Mouse (Mus musculus) midbrain, postnatal 0 days (tissue): Measurements from ENCODE around the gene Itpka. TPM values are rescaled to one million over a fixed set of nuclear protein-coding genes. Genes with fewer than 3 reads are reported as not detected.

ENCODE experiments used
- ATAC-seq: fragments of 200-750 bp; cut with Nextera tagmentation; 2 replicates; pipeline ENCODE4 v1.8.0; 2017; ENCODE audit warnings: moderate number of reproducible peaks, mild to moderate bottlenecking, moderate TSS enrichment, moderate library complexity; ENCODE audit not compliant: low FRiP score
- DNase-seq: peaks from one replicate; pipeline ENCODE4 v3.0.0-alpha.2; 2015; ENCODE audit warnings: low spot score
- H3K27ac ChIP-seq: fragments of 300-500 bp; sonication (generic); 2 replicates; pipeline ENCODE4 v1.5.1; 2014; ENCODE audit warnings: low read depth, mild to moderate bottlenecking, low read length, mixed read lengths
- H3K27me3 ChIP-seq: fragments of 300-500 bp; sonication (generic); 2 replicates; pipeline ENCODE4 v1.6.1; 2014; ENCODE audit warnings: low read length, control low read depth, mixed read lengths; ENCODE audit not compliant: insufficient read depth
- H3K36me3 ChIP-seq: fragments of 300-500 bp; sonication (generic); 2 replicates; pipeline ENCODE4 v1.6.1; 2014; ENCODE audit warnings: low read length, control low read depth, mixed read lengths; ENCODE audit not compliant: insufficient read depth
- H3K4me1 ChIP-seq: fragments of 300-500 bp; sonication (generic); 2 replicates; pipeline ENCODE4 v1.6.1; 2014; ENCODE audit warnings: mild to moderate bottlenecking, control low read depth, antibody characterized with exemption, low read length, mixed read lengths; ENCODE audit not compliant: insufficient read depth
- H3K4me2 ChIP-seq: fragments of 300-500 bp; sonication (generic); 2 replicates; pipeline ENCODE4 v1.6.1; 2014; ENCODE audit warnings: low read depth, mild to moderate bottlenecking, low read length, mixed read lengths; ENCODE audit not compliant: poor library complexity, severe bottlenecking
- H3K4me3 ChIP-seq: fragments of 300-500 bp; sonication (generic); 2 replicates; pipeline ENCODE4 v1.5.1; 2014; ENCODE audit warnings: low read depth, mild to moderate bottlenecking, low read length, moderate library complexity
- H3K9ac ChIP-seq: fragments of 300-500 bp; sonication (generic); replicated peaks from 2 replicates; pipeline ENCODE4 v1.6.1; 2014; ENCODE audit warnings: mild to moderate bottlenecking, low read length, moderate library complexity, mixed read lengths; ENCODE audit not compliant: poor library complexity, severe bottlenecking
- H3K9me3 ChIP-seq: fragments of 300-500 bp; sonication (generic); 2 replicates; pipeline ENCODE4 v1.6.1; 2016; ENCODE audit warnings: low read length, control low read depth
- CTCF ChIP-seq: IDR thresholded peaks from 2 replicates; pipeline ENCODE4 v1.5.1; 2016; ENCODE audit warnings: antibody characterized with exemption, mild to moderate bottlenecking
- WGBS: fragments of 180-500 bp; shearing (Covaris S2); extraction: QIAGEN DNeasy Blood & Tissue Kit; methylation state at CpG from one replicate; pipeline ENCODE4 v1.1.7; 2014; 5-methylcytosine and 5-hydroxymethylcytosine counted together
- polyA plus RNA-seq: library from polyadenylated mRNA; unstranded; fragments of >200 nt; fragmentation: Nextera tagmentation; extraction: Ambion mirVana; gene quantifications from 2 replicates; pipeline ENCODE4 v1.2.1, GENCODE M21; 2015
- total RNA-seq: library from RNA; depleted of rRNA; stranded (reverse); fragments of >200 nt; gene quantifications from 2 replicates; pipeline ENCODE4 v1.2.3, GENCODE M21; 2014; rRNA removed

The Itpka gene
- 0.42 and 3.4 TPM in 2 replicates for total RNA-seq
- polyA plus RNA-seq: 0.50 and 0.57 TPM in 2 replicates

DNA sequence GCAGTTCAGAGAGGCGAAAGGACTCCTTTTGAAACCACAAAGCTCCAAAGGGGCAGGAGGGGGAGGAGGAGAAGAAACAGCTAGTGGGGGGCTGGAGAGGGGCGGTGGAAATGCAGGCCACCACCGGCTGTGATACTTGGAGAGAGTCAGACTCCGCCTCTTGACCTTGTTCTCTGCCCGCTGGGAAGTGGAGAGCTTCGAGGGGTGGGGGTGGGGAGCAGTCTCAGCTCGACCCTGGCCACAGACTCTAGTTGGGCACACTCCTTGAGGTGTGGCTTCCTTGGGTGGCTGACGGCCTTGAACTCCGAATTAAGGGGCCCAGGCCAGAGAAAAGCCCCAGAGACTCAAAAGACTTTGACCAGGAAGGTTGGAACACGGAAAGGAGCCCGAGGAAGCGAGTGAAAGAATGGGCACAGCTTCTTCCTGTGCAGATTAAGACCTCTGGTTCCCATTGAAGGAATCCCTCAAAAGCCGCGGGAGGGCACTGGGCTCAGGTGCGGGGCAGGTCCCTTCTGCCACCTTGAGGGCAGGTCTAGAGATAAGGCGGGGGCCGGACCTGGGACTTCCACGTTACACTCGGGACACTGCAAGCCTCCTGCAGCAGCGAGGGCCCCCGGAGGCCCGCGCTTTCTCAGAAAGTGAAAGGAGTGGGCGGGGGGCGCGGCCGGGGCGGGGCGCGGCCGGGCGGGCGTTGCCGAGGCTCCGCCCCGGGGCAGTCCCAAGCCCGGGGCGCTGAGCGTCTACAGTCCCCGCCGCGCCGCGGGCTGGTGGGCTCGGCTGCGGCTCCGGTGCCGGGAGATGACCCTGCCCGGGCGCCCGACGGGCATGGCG, at the start of gene Itpka:
Itpka (plus strand) TSS at position 757 of the 831 bp plus-strand sequence.
- peak within 1 kb of the TSS; percentile 80 for H3K4me2 ChIP-seq
- peaks cover 45% of the 10 kb centered on the region for H3K27me3 ChIP-seq
- DNase-seq (peak; percentile 42), ATAC-seq (peak; percentile 32)
- H3K9ac ChIP-seq: peak within 1 kb of the TSS; percentile 29; the same call in 1 of the 2 replicates
- H3K36me3 ChIP-seq: no peaks in the 10 kb centered on the region
- no peaks in the 10 kb centered on the region for H3K9me3 ChIP-seq
- no peak for TF ChIP-seq CTCF
- WGBS: under 1% methylated on average over 38 of the region's 53 CpGs
- peaks cover 12% of the 10 kb centered on the region; the same call in 1 of the 2 replicates for H3K4me1 ChIP-seq
- no peak within 1 kb of the TSS for H3K27ac ChIP-seq
- H3K4me3 ChIP-seq: peak within 1 kb of the TSS; percentile 47

DNA sequence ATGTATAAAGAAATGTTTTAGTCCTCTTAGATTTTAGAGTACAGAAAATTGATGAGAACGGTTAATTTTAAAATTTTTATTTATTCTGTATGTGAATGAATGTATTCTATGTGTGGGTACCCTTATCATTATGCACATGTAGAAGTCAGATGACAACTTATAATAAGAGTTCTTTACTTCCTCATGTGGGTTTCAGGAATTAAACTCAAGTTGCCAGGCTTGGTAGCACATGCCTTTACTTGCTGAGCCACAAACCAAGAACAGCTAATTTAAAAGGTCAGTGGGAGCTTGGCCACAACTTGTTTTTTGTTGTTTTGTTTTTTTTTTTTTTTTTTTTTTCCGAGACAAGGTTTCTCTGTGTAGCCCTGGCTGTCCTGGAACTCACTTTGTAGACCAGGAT, 47.3 kb upstream of the Itpka start:
- Histone ChIP-seq H3K4me3 (no peak overlapping the region), H3K9ac (no peak overlapping the region), H3K4me2 (no peak overlapping the region), H3K27me3 (no peaks in the 10 kb centered on the region), H3K36me3 (no peaks in the 10 kb centered on the region; the same call in 1 of the 2 replicates), H3K9me3 (no peaks in the 10 kb centered on the region), H3K27ac (no peak overlapping the region), H3K4me1 (no peaks in the 10 kb centered on the region)
- 74% methylated on average over 2 of the region's 2 CpGs for WGBS
- DNase-seq (no peak), ATAC-seq (no peak)
- no peak for TF ChIP-seq CTCF

GRCm38 (mm10) chr2:119696111-119696510, 46.0 kb upstream of the Itpka start:
- Histone ChIP-seq H3K36me3 (no peaks in the 10 kb centered on the region; the same call in 1 of the 2 replicates), H3K9ac (no peak overlapping the region), H3K27ac (no peak overlapping the region), H3K27me3 (no peaks in the 10 kb centered on the region), H3K4me2 (no peak overlapping the region), H3K9me3 (no peaks in the 10 kb centered on the region), H3K4me1 (no peaks in the 10 kb centered on the region), H3K4me3 (no peak overlapping the region)
- no peak for ATAC-seq
- no peak for TF ChIP-seq CTCF
- DNase-seq: no peak
- 81% methylated on average over 1 of the region's 1 CpGs for WGBS

DNA sequence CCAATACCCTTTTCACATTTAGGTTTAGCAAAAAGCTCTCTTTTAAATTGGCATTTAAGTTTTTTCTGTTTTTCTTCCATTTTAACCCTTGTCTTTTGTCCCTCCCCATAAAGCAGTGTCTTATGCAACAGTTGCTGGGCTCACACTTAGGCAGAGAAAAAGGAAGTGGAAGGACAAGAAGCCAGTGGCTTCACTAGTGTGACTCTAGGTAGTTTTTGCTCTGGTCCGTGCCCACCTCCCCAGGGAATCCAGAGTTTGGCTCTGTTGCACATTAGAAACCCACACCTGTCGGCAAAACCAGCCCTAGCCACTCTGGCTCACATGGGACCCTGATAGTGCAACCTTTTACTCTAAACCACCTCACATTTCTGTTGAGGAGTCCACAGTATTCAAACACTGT, 43.7 kb upstream of the Itpka start:
- Histone ChIP-seq H3K27ac (no peak overlapping the region), H3K4me2 (no peak overlapping the region), H3K4me1 (no peaks in the 10 kb centered on the region), H3K36me3 (peaks cover under 1% of the 10 kb centered on the region; the same call in 1 of the 2 replicates), H3K9me3 (no peaks in the 10 kb centered on the region), H3K27me3 (no peaks in the 10 kb centered on the region), H3K9ac (no peak overlapping the region), H3K4me3 (no peak overlapping the region)
- TF ChIP-seq CTCF: no peak
- ATAC-seq (no peak), DNase-seq (no peak)
- WGBS: 84% methylated on average over 2 of the region's 2 CpGs

GRCm38 (mm10) chr2:119699962-119700361, 42.2 kb upstream of the Itpka start:
- H3K9ac ChIP-seq: no peak overlapping the region
- WGBS: 94% methylated on average over 3 of the region's 3 CpGs
- no peaks in the 10 kb centered on the region for H3K9me3 ChIP-seq
- no peak overlapping the region for H3K4me3 ChIP-seq
- ATAC-seq (no peak), DNase-seq (no peak)
- no peaks in the 10 kb centered on the region for H3K27me3 ChIP-seq
- no peaks in the 10 kb centered on the region for H3K4me1 ChIP-seq
- H3K36me3 ChIP-seq: 0 out of 2 replicates have a peak, but pooled peaks cover 2% of the 10 kb centered on the region
- H3K27ac ChIP-seq: no peak overlapping the region
- TF ChIP-seq CTCF: no peak
- H3K4me2 ChIP-seq: no peak overlapping the region

- no peak overlapping the region for H3K9ac ChIP-seq
- peaks cover 14% of the 10 kb centered on the region for H3K36me3 ChIP-seq
- no peak for TF ChIP-seq CTCF
- ATAC-seq (no peak), DNase-seq (no peak)
- no peak overlapping the region for H3K27ac ChIP-seq
- H3K4me1 ChIP-seq: no peaks in the 10 kb centered on the region
- no peak overlapping the region for H3K4me3 ChIP-seq
- no peak overlapping the region for H3K4me2 ChIP-seq
- H3K9me3 ChIP-seq: no peaks in the 10 kb centered on the region
- WGBS: 95% methylated on average over 2 of the region's 2 CpGs
- H3K27me3 ChIP-seq: no peaks in the 10 kb centered on the region
Observed at GRCm38 (mm10) chr2:119703171-119703570, 39.0 kb upstream of the Itpka start.
